Mouse (Mus musculus): ENCODE measurements around the gene Pms1.

DNA sequence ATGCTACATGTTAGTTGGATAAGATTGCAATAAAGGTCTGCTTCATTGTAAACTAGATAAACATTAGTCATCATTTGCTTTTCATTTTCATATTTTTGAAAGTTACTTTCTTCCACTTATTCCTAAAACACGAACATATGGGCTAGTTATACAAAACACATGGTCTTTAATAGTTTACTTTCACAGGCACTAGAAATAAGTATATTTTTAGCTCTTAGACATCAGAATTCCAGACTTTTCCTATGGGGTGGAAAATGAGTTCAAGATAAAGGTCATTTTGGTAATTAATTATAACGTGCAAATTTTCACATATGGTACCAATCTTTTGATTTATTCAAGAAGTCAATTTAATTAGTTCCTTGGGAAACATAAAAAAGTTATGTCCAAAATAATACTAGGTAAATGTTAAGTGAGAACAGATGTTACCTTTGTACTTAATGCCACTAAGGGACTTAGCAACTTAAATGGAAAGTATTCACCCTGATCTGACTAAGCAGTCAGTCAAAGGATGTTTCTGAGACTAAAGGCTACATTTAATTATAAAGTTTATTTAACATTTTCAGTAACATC is 95.1 kb downstream of the Pms1 start:
- TF ChIP-seq FLI1 (IDR thresholded peaks at IDR 0.05; ENCODE audit: low read length) (no peak), GATA1 (IDR thresholded peaks at IDR 0.05; ENCODE audit: borderline replicate concordance, low read length) (no peak)

Data from megakaryocyte, embryonic 14.5 days (primary cell).